Mouse (Mus musculus): Measurements from ENCODE around the gene Car11.
"Not testable (repeated sequence)": the region's sequence is repeated elsewhere in the genome, so short reads cannot be mapped to it uniquely, and the experiment has no call there.

The Car11 gene

GRCm38 (mm10) chr7:45699523-45700141, at the start of gene Car11:
Gene Car11 (plus strand): TSS chr7:45699843.
- in situ Hi-C loops (cut with MboI, MseI): no loop called here

GRCm38 (mm10) chr7:45650484-45650883, 49.2 kb upstream of the Car11 start:
- in situ Hi-C loops (cut with MboI, MseI): not testable (repeated sequence)

GRCm38 (mm10) chr7:45654424-45655047, 45.1 kb upstream of the Car11 start:
- in situ Hi-C loops (cut with MboI, MseI): no loop called here

DNA sequence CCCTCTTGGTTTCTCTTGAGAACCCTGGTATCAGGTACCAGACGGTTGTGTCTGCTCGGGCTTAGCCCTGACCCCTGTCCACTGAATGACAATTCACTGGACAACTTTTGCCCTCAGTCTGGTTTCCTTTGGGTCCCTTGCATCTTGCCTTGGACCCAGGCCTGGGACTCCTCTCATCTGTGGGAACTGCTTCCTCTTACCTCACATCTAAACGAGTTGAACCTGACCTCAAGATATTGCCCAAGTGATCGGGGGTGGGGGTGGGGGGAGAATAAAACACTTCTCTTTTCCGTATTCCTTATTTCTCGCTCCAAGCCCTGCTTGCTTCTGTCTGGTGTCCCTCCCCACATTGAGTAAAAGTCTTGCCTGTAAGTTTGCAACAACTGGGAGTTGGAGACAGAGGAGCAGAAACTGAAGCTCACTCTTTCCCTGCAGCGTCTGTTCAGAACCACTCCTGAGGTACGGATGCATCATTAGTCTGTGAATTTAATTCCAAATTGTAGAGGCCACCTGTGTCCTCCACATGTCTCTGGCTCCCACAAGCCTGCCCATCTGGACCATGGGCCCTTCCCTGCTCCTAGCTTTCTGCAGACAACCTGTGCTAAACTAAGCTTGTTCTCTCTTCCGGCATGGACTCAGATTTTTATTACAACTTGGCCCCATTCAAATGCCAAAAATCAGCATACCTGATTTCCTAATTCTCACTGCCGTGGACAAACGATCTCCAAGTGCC, 38.7 kb upstream of the Car11 start:
- in situ Hi-C loops (cut with MboI, MseI): no loop called here

DNA sequence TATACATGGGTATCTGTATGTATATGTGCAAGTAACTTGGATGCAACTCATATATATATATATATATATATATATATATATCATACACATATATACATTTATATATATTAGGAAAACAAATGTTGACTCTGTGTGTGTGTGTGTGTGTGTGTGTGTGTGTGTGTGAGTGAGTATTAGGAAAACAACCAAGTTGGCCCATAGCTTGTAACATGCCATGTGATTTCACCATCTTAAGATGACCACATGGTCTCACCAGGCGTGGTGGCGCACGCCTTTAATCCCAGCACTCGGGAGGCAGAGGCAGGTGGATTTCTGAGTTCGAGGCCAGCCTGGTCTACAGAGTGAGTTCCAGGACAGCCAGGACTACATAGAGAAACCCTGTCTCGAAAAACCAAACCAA, 37.9 kb upstream of the Car11 start:
- in situ Hi-C loops (cut with MboI, MseI): not testable (repeated sequence)

DNA sequence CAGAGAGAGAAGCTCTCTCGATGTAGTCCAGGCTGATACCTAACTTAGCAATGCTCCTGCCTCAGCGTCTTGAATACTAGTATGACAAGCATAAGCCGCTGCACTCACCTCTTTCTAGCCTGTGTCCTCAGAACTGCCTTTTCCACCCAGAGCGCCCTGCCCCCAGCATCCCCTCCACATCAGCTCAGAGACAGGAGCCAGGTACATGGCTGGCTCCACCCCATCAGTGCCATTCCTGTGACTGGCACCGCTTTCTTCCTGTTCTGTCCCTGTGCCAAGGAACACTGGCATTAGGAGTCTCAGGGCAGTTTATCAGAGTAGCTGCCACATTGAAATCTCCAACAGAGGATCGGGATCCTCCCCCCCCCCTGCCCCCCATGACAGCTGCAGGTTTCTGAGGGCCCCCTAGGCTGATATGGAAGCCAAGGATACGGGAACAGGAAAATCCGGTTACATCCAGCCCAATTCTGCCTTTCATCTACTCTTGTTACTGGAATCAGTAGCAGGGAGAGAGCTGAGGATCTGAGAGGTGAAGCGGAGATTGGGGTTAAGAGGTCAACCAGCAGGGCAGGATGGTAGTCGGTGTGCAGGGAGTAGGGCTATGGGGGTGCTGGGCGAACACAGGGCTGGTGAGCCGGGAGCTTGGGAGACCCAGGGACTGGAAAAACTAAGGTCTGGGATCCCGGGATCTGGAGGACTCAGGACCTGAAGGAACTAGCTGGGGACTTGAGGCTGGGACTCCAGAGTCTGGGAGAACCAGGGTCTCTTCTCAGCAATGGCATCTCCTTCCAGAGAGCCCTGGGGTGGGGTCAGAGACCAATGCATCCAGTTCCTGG, 34.1 kb upstream of the Car11 start:
- in situ Hi-C loops (cut with MboI, MseI): no loop called here

DNA sequence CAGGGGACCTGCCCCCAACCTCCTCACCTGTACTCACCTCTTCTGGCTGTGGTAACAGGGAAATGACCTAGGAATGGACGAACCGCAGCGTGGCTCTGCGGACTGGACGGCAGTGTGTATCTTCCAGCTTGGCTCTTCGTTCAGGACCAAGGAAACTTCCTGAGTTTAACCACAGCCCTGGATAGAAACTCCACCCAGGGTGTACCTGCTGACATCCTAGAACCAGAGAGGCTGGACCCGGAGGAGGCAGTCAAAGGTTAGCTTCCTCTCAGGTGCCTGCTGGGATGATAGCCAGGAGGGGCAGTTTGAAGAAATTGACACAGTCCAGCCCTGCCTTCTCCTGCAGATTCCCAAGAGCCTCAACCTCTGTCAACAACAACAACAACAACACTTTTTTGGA, 33.5 kb upstream of the Car11 start, which contains the start of gene Fut2:
Gene Fut2, minus strand, starts transcription at position 234 of the 400 bp plus-strand sequence.
- in situ Hi-C loops (cut with MboI, MseI): no loop called here

- in situ Hi-C loops (cut with MboI, MseI): no loop called here
Observed at GRCm38 (mm10) chr7:45667761-45668160, 31.9 kb upstream of the Car11 start.

GRCm38 (mm10) chr7:45668921-45669320, 30.7 kb upstream of the Car11 start:
- in situ Hi-C loops (cut with MboI, MseI): no loop called here

DNA sequence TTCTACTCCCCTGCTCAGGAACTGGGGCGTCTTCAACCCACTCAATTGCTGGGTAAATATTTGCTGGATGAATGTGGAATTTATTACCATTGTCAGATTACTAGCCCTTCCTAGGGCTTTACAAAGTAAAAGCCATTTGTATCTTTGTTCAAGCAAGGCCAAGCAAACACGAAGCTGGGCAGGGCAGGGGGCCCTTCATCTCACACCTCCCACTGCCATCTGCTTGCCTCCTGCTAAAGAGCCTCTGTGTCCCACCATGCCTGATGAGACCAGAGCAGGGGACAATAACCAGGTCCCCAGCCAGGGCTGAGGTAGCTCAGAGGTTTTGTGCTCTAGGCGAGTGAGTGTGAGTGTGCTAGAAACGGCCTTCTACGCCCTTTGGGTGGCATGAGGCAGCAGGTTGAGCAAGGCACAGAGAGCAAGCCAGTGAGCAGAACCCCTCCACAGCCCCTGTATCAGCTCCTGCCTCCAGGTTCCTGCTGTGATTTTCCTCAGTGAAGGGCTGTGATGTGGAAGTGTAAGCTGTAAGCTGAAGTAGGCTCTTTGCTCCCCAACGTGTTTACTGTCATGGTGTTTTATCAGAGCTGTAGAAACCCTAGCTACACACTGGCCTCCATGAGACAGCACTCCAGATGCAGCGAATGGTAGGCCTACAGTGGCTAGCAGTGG, 21.9 kb upstream of the Car11 start:
- in situ Hi-C loops (cut with MboI, MseI): no loop called here

GRCm38 (mm10) chr7:45678513-45678912, 21.1 kb upstream of the Car11 start:
- in situ Hi-C loops (cut with MboI, MseI): no loop called here

DNA sequence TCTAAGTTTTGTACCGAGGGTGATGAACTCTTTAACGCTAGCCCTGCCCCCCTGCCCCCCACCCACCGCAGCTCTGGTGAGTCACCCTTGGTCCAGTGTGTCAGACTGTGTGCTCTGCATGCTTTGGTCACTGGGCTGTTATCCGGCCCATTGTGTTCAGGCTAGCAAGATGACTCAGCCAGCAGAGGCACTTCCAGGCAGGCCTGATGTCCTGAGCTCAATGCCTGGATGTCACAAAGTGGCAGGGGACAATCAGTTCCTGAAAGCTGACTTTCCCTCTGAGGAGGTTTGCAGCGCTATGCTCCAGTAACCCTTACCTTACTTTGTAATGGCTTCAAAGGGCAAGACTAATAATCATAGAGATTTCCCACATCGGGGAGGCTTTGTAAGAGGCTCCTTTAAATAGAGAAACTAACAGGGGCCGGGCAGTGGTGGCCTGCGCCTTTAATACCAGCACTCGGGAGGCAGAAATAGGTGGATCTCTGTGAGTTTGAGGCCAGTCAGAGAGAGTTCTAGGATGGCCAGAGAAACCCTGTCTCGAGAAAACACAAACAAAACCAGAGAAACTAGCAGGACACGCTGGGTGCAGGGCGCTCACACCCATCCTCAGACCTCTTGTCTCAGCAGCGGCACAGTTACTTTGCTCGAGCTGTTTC, 19.5 kb upstream of the Car11 start:
- in situ Hi-C loops (cut with MboI, MseI): no loop called here

DNA sequence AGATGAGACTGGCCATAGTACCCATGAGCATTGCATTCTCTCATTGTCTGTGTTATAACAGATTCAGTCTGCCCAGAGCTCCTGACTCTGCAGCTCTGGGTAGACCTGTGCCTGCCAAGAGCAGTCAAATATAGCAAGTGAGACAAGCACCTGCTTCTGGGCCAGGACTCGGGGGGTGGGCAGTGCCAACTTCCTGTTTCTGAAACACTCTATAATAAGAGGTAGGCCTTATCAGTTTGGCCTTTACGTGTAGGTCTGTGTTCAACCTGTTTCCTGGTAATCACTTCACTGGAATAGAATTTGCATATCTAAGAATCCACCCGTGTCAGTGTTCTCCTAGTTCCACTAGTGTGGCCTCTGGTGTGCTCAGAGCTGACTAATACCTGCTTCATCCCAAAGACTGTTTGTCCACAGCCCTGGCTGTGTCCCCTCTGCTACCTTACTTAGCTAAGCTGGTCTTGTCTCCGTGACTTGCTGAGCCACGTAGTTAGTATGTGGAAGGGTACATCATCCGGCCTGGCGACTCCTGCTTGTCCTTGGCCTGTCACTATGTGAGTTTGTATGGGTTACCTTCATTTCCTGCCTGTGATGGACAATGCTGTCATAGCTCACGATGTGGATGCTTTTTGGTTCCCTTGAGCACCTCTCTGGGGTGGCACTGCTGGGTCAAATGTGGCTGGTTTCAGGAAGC, 18.5 kb upstream of the Car11 start:
- in situ Hi-C loops (cut with MboI, MseI): no loop called here

DNA sequence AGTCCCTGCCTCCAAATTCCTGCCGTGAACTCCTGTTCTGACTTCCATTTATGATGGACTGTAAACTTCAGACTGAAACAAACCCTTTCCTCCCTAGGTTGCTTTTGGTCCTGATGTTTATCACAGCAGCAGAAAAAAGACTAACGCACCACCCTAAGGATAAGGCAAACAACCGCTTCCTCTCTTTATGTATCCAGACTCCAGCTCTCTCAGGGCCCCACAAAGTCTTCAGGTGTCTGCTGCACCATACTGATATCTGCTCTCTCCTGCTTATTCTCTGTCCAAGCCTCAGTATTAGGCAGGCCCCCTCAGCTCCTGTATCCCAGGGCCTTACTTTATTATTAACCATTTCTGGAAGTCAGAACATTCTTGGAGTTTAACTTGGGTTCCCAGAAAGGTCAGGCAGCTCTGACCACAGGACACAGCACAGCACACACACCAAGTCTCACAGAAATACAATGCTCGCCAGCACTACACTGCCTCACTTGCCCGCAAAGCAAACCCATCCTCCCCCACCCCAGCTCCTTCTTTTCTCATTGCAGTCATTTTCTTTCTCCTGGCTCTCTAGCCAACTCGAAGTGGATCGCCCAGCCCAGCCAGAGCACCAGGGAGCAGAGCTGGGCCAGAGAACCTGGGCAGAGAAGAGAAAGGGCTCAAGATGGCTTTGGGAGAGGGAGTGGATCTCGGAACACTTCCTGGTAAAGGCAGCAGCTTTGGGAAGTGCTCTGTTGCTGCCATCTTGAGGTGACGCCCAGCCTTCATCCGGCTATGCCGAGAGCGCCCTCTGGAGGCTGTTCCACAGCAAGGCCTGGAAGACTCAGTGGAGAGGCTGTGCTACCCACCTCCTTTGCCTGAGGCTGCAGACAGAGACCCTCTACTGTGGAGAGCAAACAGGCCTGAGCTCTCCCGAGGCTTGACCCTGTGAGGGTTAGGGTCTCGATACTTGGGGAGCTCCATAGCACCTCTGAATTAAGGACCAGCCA, 17.2 kb upstream of the Car11 start:
- in situ Hi-C loops (cut with MboI, MseI): no loop called here

- in situ Hi-C loops (cut with MboI, MseI): no loop called here
Observed at GRCm38 (mm10) chr7:45683396-45684050, 16.1 kb upstream of the Car11 start, which contains the start of gene Ntn5. Gene Ntn5 (plus strand): TSS chr7:45684022.

- in situ Hi-C loops (cut with MboI, MseI): no loop called here
Observed at GRCm38 (mm10) chr7:45685811-45686210, 13.8 kb upstream of the Car11 start.

GRCm38 (mm10) chr7:45686841-45687240, 12.8 kb upstream of the Car11 start:
- in situ Hi-C loops (cut with MboI, MseI): no loop called here

- in situ Hi-C loops (cut with MboI, MseI): no loop called here
Observed at GRCm38 (mm10) chr7:45689099-45689498, 10.5 kb upstream of the Car11 start.
